Mouse (Mus musculus): Measurements from ENCODE around the gene Arl5b. TPM values are rescaled to one million over a fixed set of nuclear protein-coding genes. Genes with fewer than 3 reads are reported as not detected.

The Arl5b gene
- polyA plus RNA-seq, 1 experiment from 2014 or later: 60.8 TPM

GRCm38 (mm10) chr2:15063815-15064214 lies 14.6 kb downstream of the Arl5b start:
- H3K4me3 ChIP-seq: no peak overlapping the region
- ATAC-seq (ENCODE audit: low FRiP score, low read depth): no peak
- H3K4me2 ChIP-seq (replicated peaks): no peak overlapping the region
- peaks cover 10% of the 10 kb centered on the region; the same call in 1 of the 2 replicates for H3K4me1 ChIP-seq
- H3K27ac ChIP-seq (replicated peaks): no peak overlapping the region
- no peaks in the 10 kb centered on the region for H3K27me3 ChIP-seq
- WGBS: 68% methylated on average over 1 of the region's 1 CpGs
- H3K36me3 ChIP-seq: peaks cover 15% of the 10 kb centered on the region
- H3K9me3 ChIP-seq: no peaks in the 10 kb centered on the region
- no peak overlapping the region for H3K9ac ChIP-seq (replicated peaks)

DNA sequence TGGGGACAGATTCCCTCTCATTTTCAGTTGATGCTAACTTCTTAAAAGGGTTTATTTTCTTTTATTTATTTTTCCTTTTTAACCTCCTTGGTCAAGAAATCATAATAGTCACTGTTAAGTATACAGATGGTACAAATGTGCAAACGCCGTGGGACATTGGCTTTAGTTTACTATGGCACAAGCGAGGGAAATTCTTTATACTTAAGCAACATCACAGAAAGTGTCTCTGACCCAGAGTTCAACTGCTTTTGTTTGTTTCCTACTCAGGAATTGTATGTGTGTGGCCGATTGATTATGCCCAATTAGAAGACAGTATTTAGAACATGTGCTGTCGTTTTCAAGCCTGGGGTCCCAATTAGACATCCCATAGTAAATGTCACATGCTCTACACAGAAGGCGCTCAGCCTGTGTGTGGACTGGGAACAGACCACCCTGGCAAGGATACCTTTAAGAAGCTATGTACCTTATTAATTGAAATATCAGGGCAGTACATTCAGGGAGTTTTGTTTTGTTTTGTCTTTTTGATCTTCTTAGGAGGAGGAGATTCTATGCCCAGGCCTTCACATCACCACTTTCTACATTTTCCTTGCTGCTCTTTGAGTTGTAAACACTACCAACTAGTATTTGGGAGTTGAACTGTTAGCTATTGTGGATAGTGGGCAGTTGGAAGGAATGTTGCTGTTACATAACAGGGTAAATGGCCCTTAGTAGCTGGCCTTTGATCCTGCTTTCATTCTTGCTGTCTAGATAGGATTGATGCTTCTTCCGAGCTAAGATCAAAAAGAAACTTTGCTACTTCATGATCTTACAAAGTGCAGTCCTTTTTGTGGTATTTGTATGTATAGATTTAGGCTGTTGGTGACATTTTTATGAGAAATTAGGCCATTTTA lies 15.4 kb downstream of the Arl5b start:
- no peak for ATAC-seq (ENCODE audit: low FRiP score, low read depth)
- 73% methylated on average over 7 of the region's 7 CpGs for WGBS
- Histone ChIP-seq H3K4me1 (peaks cover 10% of the 10 kb centered on the region; the same call in 1 of the 2 replicates), H3K4me3 (no peak overlapping the region), H3K4me2 (replicated peaks) (no peak overlapping the region), H3K27ac (replicated peaks) (no peak overlapping the region), H3K9me3 (no peaks in the 10 kb centered on the region), H3K27me3 (no peaks in the 10 kb centered on the region), H3K9ac (replicated peaks) (no peak overlapping the region), H3K36me3 (peaks cover 17% of the 10 kb centered on the region)

- no peak for ATAC-seq (ENCODE audit: low FRiP score, low read depth)
- Histone ChIP-seq H3K9me3 (no peaks in the 10 kb centered on the region), H3K27me3 (no peaks in the 10 kb centered on the region), H3K4me2 (replicated peaks) (no peak overlapping the region), H3K27ac (replicated peaks) (no peak overlapping the region), H3K9ac (replicated peaks) (no peak overlapping the region), H3K4me1 (peaks cover 10% of the 10 kb centered on the region; the same call in 1 of the 2 replicates), H3K36me3 (peaks cover 24% of the 10 kb centered on the region), H3K4me3 (no peak overlapping the region)
- WGBS: 89% methylated on average over 2 of the region's 2 CpGs
Measured at GRCm38 (mm10) chr2:15065447-15065846, 16.3 kb downstream of the Arl5b start.

DNA sequence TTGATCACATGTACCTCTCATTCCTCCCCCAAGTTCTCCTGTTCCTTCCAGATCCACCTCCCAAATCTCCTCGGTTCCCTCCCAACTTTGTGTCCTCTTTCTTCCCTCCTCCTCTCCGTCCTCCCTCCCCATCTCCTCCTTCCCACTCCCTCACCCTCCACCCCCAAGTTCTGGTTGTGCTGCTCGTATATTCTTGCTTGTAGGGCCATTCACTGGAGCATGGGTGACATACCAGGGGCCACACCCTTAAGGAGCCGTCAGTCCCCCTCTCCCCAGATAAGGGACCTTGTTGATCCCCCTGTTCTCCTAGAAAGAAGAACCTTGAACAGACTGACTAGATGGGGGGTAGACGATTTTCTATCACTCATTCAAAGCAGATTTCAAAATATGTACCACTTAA lies 17.9 kb downstream of the Arl5b start:
- H3K27me3 ChIP-seq: no peaks in the 10 kb centered on the region
- H3K4me3 ChIP-seq: no peak overlapping the region
- H3K9ac ChIP-seq (replicated peaks): no peak overlapping the region
- no peak for ATAC-seq (ENCODE audit: low FRiP score, low read depth)
- H3K36me3 ChIP-seq: peaks cover 31% of the 10 kb centered on the region
- H3K27ac ChIP-seq (replicated peaks): no peak overlapping the region
- H3K4me2 ChIP-seq (replicated peaks): no peak overlapping the region
- peaks cover 10% of the 10 kb centered on the region; the same call in 1 of the 2 replicates for H3K4me1 ChIP-seq
- no peaks in the 10 kb centered on the region for H3K9me3 ChIP-seq
- 86% methylated on average over 5 of the region's 5 CpGs for WGBS

DNA sequence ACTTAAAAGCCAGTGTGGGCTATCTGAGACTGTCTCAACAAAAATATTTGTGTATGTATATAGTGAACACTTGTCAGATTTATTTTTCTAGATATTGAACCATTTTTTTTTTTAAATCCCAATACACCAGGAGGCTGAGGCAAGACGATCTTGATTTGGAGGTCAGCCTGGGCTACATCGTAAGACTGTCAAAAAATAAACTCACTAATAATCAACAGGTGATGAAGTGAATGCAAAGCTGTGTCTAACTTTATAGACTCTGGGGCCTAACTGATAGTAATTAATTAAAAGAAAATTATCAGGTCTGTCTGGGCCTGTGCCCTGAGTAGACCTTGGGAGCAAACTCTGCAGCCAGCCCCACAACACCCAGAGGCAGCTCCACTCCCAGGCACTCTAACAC lies 34.5 kb downstream of the Arl5b start:
- no peak overlapping the region for H3K27ac ChIP-seq (replicated peaks)
- no peaks in the 10 kb centered on the region for H3K4me1 ChIP-seq
- no peaks in the 10 kb centered on the region for H3K27me3 ChIP-seq
- 99% methylated on average over 2 of the region's 2 CpGs for WGBS
- ATAC-seq (ENCODE audit: low FRiP score, low read depth): peak; percentile 52; the same call in 1 of the 2 replicates
- no peak overlapping the region for H3K4me2 ChIP-seq (replicated peaks)
- peaks cover 45% of the 10 kb centered on the region for H3K36me3 ChIP-seq
- no peaks in the 10 kb centered on the region for H3K9me3 ChIP-seq
- H3K4me3 ChIP-seq: no peak overlapping the region
- no peak overlapping the region for H3K9ac ChIP-seq (replicated peaks)

GRCm38 (mm10) chr2:15087308-15087707 lies 38.1 kb downstream of the Arl5b start:
- H3K27me3 ChIP-seq: no peaks in the 10 kb centered on the region
- H3K9ac ChIP-seq (replicated peaks): no peak overlapping the region
- no peaks in the 10 kb centered on the region for H3K9me3 ChIP-seq
- peaks cover 18% of the 10 kb centered on the region for H3K36me3 ChIP-seq
- WGBS: 77% methylated on average over 1 of the region's 1 CpGs
- no peak overlapping the region for H3K4me2 ChIP-seq (replicated peaks)
- H3K4me3 ChIP-seq: no peak overlapping the region
- no peak for ATAC-seq (ENCODE audit: low FRiP score, low read depth)
- no peak overlapping the region for H3K27ac ChIP-seq (replicated peaks)
- H3K4me1 ChIP-seq: no peaks in the 10 kb centered on the region

- H3K27ac ChIP-seq (replicated peaks): no peak overlapping the region
- no peaks in the 10 kb centered on the region for H3K9me3 ChIP-seq
- no peaks in the 10 kb centered on the region for H3K36me3 ChIP-seq
- no peak overlapping the region for H3K9ac ChIP-seq (replicated peaks)
- no peak for ATAC-seq (ENCODE audit: low FRiP score, low read depth)
- WGBS: 72% methylated on average over 3 of the region's 3 CpGs
- H3K4me1 ChIP-seq: no peaks in the 10 kb centered on the region
- no peaks in the 10 kb centered on the region for H3K27me3 ChIP-seq
- no peak overlapping the region for H3K4me2 ChIP-seq (replicated peaks)
- no peak overlapping the region for H3K4me3 ChIP-seq
Measured at GRCm38 (mm10) chr2:15096514-15097090, 47.4 kb downstream of the Arl5b start.

GRCm38 (mm10) chr2:15104386-15104785 lies 55.2 kb downstream of the Arl5b start:
- ATAC-seq (ENCODE audit: low FRiP score, low read depth): no peak
- no peaks in the 10 kb centered on the region for H3K4me1 ChIP-seq
- H3K9me3 ChIP-seq: no peaks in the 10 kb centered on the region
- H3K4me3 ChIP-seq: no peak overlapping the region
- H3K4me2 ChIP-seq (replicated peaks): no peak overlapping the region
- no peaks in the 10 kb centered on the region for H3K27me3 ChIP-seq
- no peaks in the 10 kb centered on the region for H3K36me3 ChIP-seq
- 75% methylated on average over 1 of the region's 1 CpGs for WGBS
- no peak overlapping the region for H3K27ac ChIP-seq (replicated peaks)
- H3K9ac ChIP-seq (replicated peaks): no peak overlapping the region

GRCm38 (mm10) chr2:15111290-15111689 lies 62.1 kb downstream of the Arl5b start:
- H3K9me3 ChIP-seq: no peaks in the 10 kb centered on the region
- 70% methylated on average over 2 of the region's 2 CpGs for WGBS
- no peak overlapping the region for H3K9ac ChIP-seq (replicated peaks)
- no peak overlapping the region for H3K4me2 ChIP-seq (replicated peaks)
- no peak for ATAC-seq (ENCODE audit: low FRiP score, low read depth)
- H3K4me3 ChIP-seq: no peak overlapping the region
- H3K36me3 ChIP-seq: no peaks in the 10 kb centered on the region
- no peaks in the 10 kb centered on the region for H3K4me1 ChIP-seq
- no peak overlapping the region for H3K27ac ChIP-seq (replicated peaks)
- no peaks in the 10 kb centered on the region for H3K27me3 ChIP-seq

- Histone ChIP-seq H3K4me1 (no peaks in the 10 kb centered on the region), H3K9ac (replicated peaks) (no peak overlapping the region), H3K36me3 (no peaks in the 10 kb centered on the region), H3K27me3 (no peaks in the 10 kb centered on the region), H3K4me2 (replicated peaks) (no peak overlapping the region), H3K9me3 (no peaks in the 10 kb centered on the region), H3K27ac (replicated peaks) (no peak overlapping the region), H3K4me3 (no peak overlapping the region)
- WGBS: 69% methylated on average over 1 of the region's 1 CpGs
- no peak for ATAC-seq (ENCODE audit: low FRiP score, low read depth)
Measured at GRCm38 (mm10) chr2:15111808-15112440, 62.7 kb downstream of the Arl5b start.

DNA sequence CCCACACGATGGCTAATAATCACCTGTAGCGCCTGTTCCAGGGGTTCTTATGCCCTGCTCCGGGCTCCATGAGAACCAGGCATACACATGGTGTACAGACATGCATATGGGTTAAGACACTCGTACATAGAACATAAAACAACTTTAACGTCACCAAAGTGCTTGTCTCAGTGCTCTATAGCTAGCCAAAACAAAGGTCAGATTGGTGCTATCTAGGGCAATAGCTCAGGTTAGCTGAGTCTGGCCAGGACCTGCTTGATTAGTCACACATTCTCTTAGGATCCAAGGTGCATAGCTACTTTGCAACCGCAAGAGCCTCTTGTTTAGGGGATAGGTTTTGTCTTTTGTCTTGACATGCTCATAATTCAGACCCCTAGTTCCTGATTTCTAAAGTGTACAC lies 63.5 kb downstream of the Arl5b start:
- no peak overlapping the region for H3K9ac ChIP-seq (replicated peaks)
- H3K36me3 ChIP-seq: no peaks in the 10 kb centered on the region
- no peak overlapping the region for H3K4me3 ChIP-seq
- H3K4me2 ChIP-seq (replicated peaks): no peak overlapping the region
- no peak overlapping the region for H3K27ac ChIP-seq (replicated peaks)
- no peaks in the 10 kb centered on the region for H3K9me3 ChIP-seq
- 94% methylated on average over 6 of the region's 6 CpGs for WGBS
- no peak for ATAC-seq (ENCODE audit: low FRiP score, low read depth)
- H3K4me1 ChIP-seq: no peaks in the 10 kb centered on the region
- H3K27me3 ChIP-seq: no peaks in the 10 kb centered on the region

- Histone ChIP-seq H3K9me3 (no peaks in the 10 kb centered on the region), H3K27ac (replicated peaks) (no peak overlapping the region), H3K36me3 (no peaks in the 10 kb centered on the region), H3K9ac (replicated peaks) (no peak overlapping the region), H3K4me3 (no peak overlapping the region), H3K4me1 (no peaks in the 10 kb centered on the region), H3K4me2 (replicated peaks) (no peak overlapping the region), H3K27me3 (no peaks in the 10 kb centered on the region)
- ATAC-seq (ENCODE audit: low FRiP score, low read depth): no peak
- WGBS: 97% methylated on average over 1 of the region's 1 CpGs
Measured at GRCm38 (mm10) chr2:15121217-15121680, 72.1 kb downstream of the Arl5b start.
